Comparison of ENCODE assay signal across 29 mouse cellular contexts in genomic region chr14:79508662-79509305, GRCm38 (mm10). TPM values are rescaled to one million over a fixed set of nuclear protein-coding genes. Genes with fewer than 3 reads are reported as not detected.
DNase-seq lines count a peak whose midpoint lies in the region; ATAC-seq and TF ChIP-seq lines count a peak whose summit lies in the region.
"Had no signal": no experiment of that assay in that cellular context is flagged by ENCODE, and none has a peak within 500 bp of the region (broad histone marks: within the 10 kb centered on the region; RNA-seq: fewer than 3 reads in every experiment).

No protein-coding gene starts in this region.

- H3K27ac ChIP-seq in heart, adult 2 months: peak overlapping the region; percentile 78
- no peak overlapping the region for H3K27ac ChIP-seq in intestine, embryonic 15.5 days
- peak overlapping the region; percentile 19; the same call in 1 of the 2 replicates for H3K27ac ChIP-seq in liver, embryonic 11.5 days (ENCODE audit: low read depth, low read length)
- H3K27ac ChIP-seq in kidney, embryonic 14.5 days (ENCODE audit: low read depth, low read length): no peak overlapping the region
- no peak overlapping the region for H3K27ac ChIP-seq in kidney, adult 2 months (ENCODE audit: insufficient read depth, low read depth, low read length)
- H3K27ac ChIP-seq: heart, embryonic 15.5 days; hindbrain, embryonic 10.5 days; kidney, postnatal 0 days; neural tube, embryonic 12.5 days had no signal

- peaks cover 19% of the 10 kb centered on the region for H3K36me3 ChIP-seq in heart, adult 2 months (ENCODE audit: control insufficient read depth, insufficient read depth, low read length)
- H3K36me3 ChIP-seq in intestine, embryonic 15.5 days: no peaks in the 10 kb centered on the region
- no peaks in the 10 kb centered on the region for H3K36me3 ChIP-seq in liver, embryonic 11.5 days (ENCODE audit: control insufficient read depth, insufficient read depth, low read length)
- H3K36me3 ChIP-seq in kidney, embryonic 14.5 days (ENCODE audit: control insufficient read depth, insufficient read depth, low read length): no peaks in the 10 kb centered on the region
- no peaks in the 10 kb centered on the region for H3K36me3 ChIP-seq in kidney, adult 2 months (ENCODE audit: control insufficient read depth, insufficient read depth, low read length)
- H3K36me3 ChIP-seq: G1E; heart, embryonic 15.5 days; hindbrain, embryonic 10.5 days; limb, embryonic 12.5 days; neural tube, embryonic 12.5 days had no signal

- H3K4me3 ChIP-seq in heart, adult 2 months: peak overlapping the region; percentile 23; the same call in 1 of the 2 replicates
- H3K4me3 ChIP-seq in intestine, embryonic 15.5 days (replicated peaks): no peak overlapping the region
- no peak overlapping the region for H3K4me3 ChIP-seq in liver, embryonic 11.5 days (ENCODE audit: low read depth, low read length)
- H3K4me3 ChIP-seq in kidney, embryonic 14.5 days (ENCODE audit: low read length): no peak overlapping the region
- no peak overlapping the region for H3K4me3 ChIP-seq in kidney, adult 2 months (ENCODE audit: insufficient read depth, low read depth, low read length)
- H3K4me3 ChIP-seq: heart, embryonic 15.5 days; hindbrain, embryonic 10.5 days; limb, embryonic 12.5 days; neural tube, embryonic 12.5 days had no signal

- no peak overlapping the region for H3K9ac ChIP-seq in heart, adult 2 months (ENCODE audit: low read depth, low read length)
- no peak overlapping the region for H3K9ac ChIP-seq in intestine, embryonic 15.5 days
- H3K9ac ChIP-seq in liver, embryonic 11.5 days (ENCODE audit: low read depth, low read length): no peak overlapping the region
- H3K9ac ChIP-seq in kidney, embryonic 14.5 days (ENCODE audit: low read depth, low read length): no peak overlapping the region
- H3K9ac ChIP-seq: heart, embryonic 15.5 days; limb, embryonic 12.5 days; neural tube, embryonic 12.5 days had no signal

- no peak for TF ChIP-seq CTCF in heart, adult 2 months (IDR thresholded peaks at IDR 0.05)
- TF ChIP-seq CTCF in kidney, adult 2 months (conservative IDR thresholded peaks at IDR 0.05; ENCODE audit: insufficient read depth, insufficient read length, low read depth, low read length): no peak

- H3K27me3 ChIP-seq in heart, adult 2 months (ENCODE audit: control insufficient read depth, insufficient read depth, low read length): no peaks in the 10 kb centered on the region
- H3K27me3 ChIP-seq in intestine, embryonic 15.5 days (replicated peaks): no peaks in the 10 kb centered on the region
- H3K27me3 ChIP-seq in liver, embryonic 11.5 days (replicated peaks; ENCODE audit: control insufficient read depth, insufficient read depth, low read length): no peaks in the 10 kb centered on the region
- no peaks in the 10 kb centered on the region for H3K27me3 ChIP-seq in kidney, embryonic 14.5 days (ENCODE audit: control insufficient read depth, insufficient read depth, low read length)
- H3K27me3 ChIP-seq in kidney, adult 2 months (replicated peaks; ENCODE audit: control insufficient read depth, insufficient read depth, low read length): no peaks in the 10 kb centered on the region
- H3K27me3 ChIP-seq: CH12.LX; heart, embryonic 15.5 days; limb, embryonic 12.5 days; neural tube, embryonic 12.5 days; Patski had no signal

- H3K4me2 ChIP-seq in intestine, embryonic 15.5 days (replicated peaks): no peak overlapping the region
- H3K4me2 ChIP-seq in liver, embryonic 11.5 days: no peak overlapping the region
- no peak overlapping the region for H3K4me2 ChIP-seq in kidney, embryonic 14.5 days (replicated peaks; ENCODE audit: low read depth, low read length)
- H3K4me2 ChIP-seq: heart, embryonic 15.5 days; limb, embryonic 12.5 days; neural tube, embryonic 12.5 days had no signal

- no peak for TF ChIP-seq EP300 in heart, adult 2 months (IDR thresholded peaks at IDR 0.05; ENCODE audit: insufficient read depth, low read depth, low read length)

- WGBS in heart, adult 2 months: 55% methylated on average over 9 of the region's 9 CpGs
- WGBS in intestine, embryonic 15.5 days: 69% methylated on average over 9 of the region's 9 CpGs
- WGBS in liver, embryonic 11.5 days: 69% methylated on average over 9 of the region's 9 CpGs
- WGBS in kidney, embryonic 14.5 days: 75% methylated on average over 9 of the region's 9 CpGs
- 45% methylated on average over 9 of the region's 9 CpGs for WGBS in kidney, adult 2 months

- H3K9me3 ChIP-seq in intestine, embryonic 15.5 days: no peaks in the 10 kb centered on the region
- H3K9me3 ChIP-seq in liver, embryonic 11.5 days (ENCODE audit: control insufficient read depth, low read length): no peaks in the 10 kb centered on the region
- no peaks in the 10 kb centered on the region for H3K9me3 ChIP-seq in kidney, embryonic 14.5 days (ENCODE audit: control insufficient read depth, low read length)
- H3K9me3 ChIP-seq: G1E; heart, embryonic 15.5 days; hindbrain, embryonic 10.5 days; limb, embryonic 12.5 days; neural tube, embryonic 12.5 days had no signal

- DNase-seq in heart, adult 2 months: no peak
- DNase-seq in heart, postnatal 36 days: no peak
- DNase-seq in liver, embryonic 11.5 days (ENCODE audit: low spot score): no peak
- no peak for DNase-seq in spleen, adult 18-20 months
- no peak for DNase-seq in kidney, adult 2 months
- DNase-seq: adrenal gland, adult 8-10 months; cerebellum, adult 2 months; cerebellum, postnatal 36 days; embryo, embryonic 11 days; gastrocnemius, postnatal 25 days; kidney, adult 11 months; lung, adult 2 months; lung, postnatal 14 days; midbrain, embryonic 14.5 days; right cerebral cortex, postnatal 14 days; thymus, postnatal 25 days had no signal

- intact Hi-C loops in heart, adult 2 months (cut with DNase I): no loop called here
- intact Hi-C loops in heart, postnatal 36 days (cut with DNase I): loop anchor here (2.0 kb wide), 1 partner anchor 54 kb away; no protein-coding TSS in a partner anchor

- H3K79me2 ChIP-seq in heart, adult 2 months (replicated peaks; ENCODE audit: control insufficient read depth, insufficient read depth, low read length): 0 out of 2 replicates have a peak, but pooled peaks cover 2% of the 10 kb centered on the region

- peaks cover 15% of the 10 kb centered on the region for H3K4me1 ChIP-seq in heart, adult 2 months (ENCODE audit: control insufficient read depth, insufficient read depth, low read length)
- peaks cover 16% of the 10 kb centered on the region; the same call in 1 of the 2 replicates for H3K4me1 ChIP-seq in intestine, embryonic 15.5 days (replicated peaks)
- peaks cover 18% of the 10 kb centered on the region for H3K4me1 ChIP-seq in liver, embryonic 11.5 days (replicated peaks; ENCODE audit: control insufficient read depth, insufficient read depth, low read length)
- no peaks in the 10 kb centered on the region for H3K4me1 ChIP-seq in kidney, embryonic 14.5 days (ENCODE audit: control insufficient read depth, insufficient read depth, low read length)
- H3K4me1 ChIP-seq in kidney, adult 2 months (ENCODE audit: control insufficient read depth, insufficient read depth, low read length): peaks cover 19% of the 10 kb centered on the region
- H3K4me1 ChIP-seq: neural tube, embryonic 12.5 days had no signal

- 0 out of 2 replicates have a peak, but pooled peaks have one; percentile 39 for ATAC-seq in intestine, embryonic 15.5 days
- ATAC-seq in liver, embryonic 11.5 days (replicated peaks; ENCODE audit: low FRiP score): no peak
- 0 out of 2 replicates have a peak, but pooled peaks have one; percentile 12 for ATAC-seq in megakaryocyte-erythroid progenitor cell, adult 5-6 weeks (replicated peaks; ENCODE audit: low FRiP score, low TSS enrichment, poor library complexity, severe bottlenecking)
- no peak for ATAC-seq in kidney, embryonic 14.5 days (ENCODE audit: low FRiP score, low TSS enrichment)
- ATAC-seq: forebrain, embryonic 14.5 days; hindbrain, embryonic 16.5 days; Patski had no signal

- TF ChIP-seq POLR2A in heart, adult 2 months (IDR thresholded peaks at IDR 0.05; ENCODE audit: insufficient read depth, low read depth, low read length): no peak
- no peak for TF ChIP-seq POLR2A in kidney, adult 2 months (IDR thresholded peaks at IDR 0.05; ENCODE audit: low read depth, low read length)

RNA-seq across cellular contexts. Expression of gene Wbp4, which starts 27.5 kb away (rescaled TPM):
- total RNA-seq in heart, adult 2 months (2021): 10 to 100 TPM; 22.0 to 22.7 TPM
- 3.7 and 7.0 TPM in 2 replicates for polyA plus RNA-seq in heart, adult 2 months (2012; rRNA removed)
- 10 to 100 TPM; 20.7 to 22.0 TPM for total RNA-seq in heart, postnatal 36 days (2021)
- polyA plus RNA-seq in intestine, embryonic 15.5 days (2015; fragmentation: Nextera tagmentation; extraction: Ambion mirVana): 30.9 and 33.8 TPM in 2 replicates
- 35.8 and 38.7 TPM in 2 replicates for polyA plus RNA-seq in liver, embryonic 11.5 days (2014; fragmentation: Nextera tagmentation; extraction: Ambion mirVana)
- total RNA-seq in megakaryocyte-erythroid progenitor cell, adult 5-6 weeks (2014; fragmentation: Nextera tagmentation): 26.9 and 33.8 TPM in 2 replicates
- 57.3 and 94.9 TPM in 2 replicates for total RNA-seq in megakaryocyte-erythroid progenitor cell, adult 5-6 weeks (2017)
- 47.1 and 64.8 TPM in 2 replicates for polyA plus RNA-seq in kidney, embryonic 14.5 days (2014; fragmentation: Nextera tagmentation; extraction: Ambion mirVana)
- polyA plus RNA-seq in kidney, adult 2 months (2012; rRNA removed): 4.7 and 5.0 TPM in 2 replicates

RNA-seq across cellular contexts. Expression of gene Elf1, which starts 27.8 kb away (rescaled TPM):
- 10 to 100 TPM; 13.3 to 13.7 TPM for total RNA-seq in heart, adult 2 months (2021)
- 6.6 and 11.3 TPM in 2 replicates for polyA plus RNA-seq in heart, adult 2 months (2012; rRNA removed)
- total RNA-seq in heart, postnatal 36 days (2021): 10 to 100 TPM; 13.8 to 17.4 TPM
- 26.1 and 27.0 TPM in 2 replicates for polyA plus RNA-seq in intestine, embryonic 15.5 days (2015; fragmentation: Nextera tagmentation; extraction: Ambion mirVana)
- 22.7 and 25.3 TPM in 2 replicates for polyA plus RNA-seq in liver, embryonic 11.5 days (2014; fragmentation: Nextera tagmentation; extraction: Ambion mirVana)
- total RNA-seq in megakaryocyte-erythroid progenitor cell, adult 5-6 weeks (2014; fragmentation: Nextera tagmentation): 51.9 and 58.5 TPM in 2 replicates
- total RNA-seq in megakaryocyte-erythroid progenitor cell, adult 5-6 weeks (2017): 111 and 178 TPM in 2 replicates
- 13.9 and 18.5 TPM in 2 replicates for polyA plus RNA-seq in kidney, embryonic 14.5 days (2014; fragmentation: Nextera tagmentation; extraction: Ambion mirVana)
- polyA plus RNA-seq in kidney, adult 2 months (2012; rRNA removed): 15.3 and 15.4 TPM in 2 replicates

RNA-seq across cellular contexts. Expression of gene Kbtbd6, which starts 57.1 kb away (rescaled TPM):
- total RNA-seq in heart, adult 2 months (2021): under 1 TPM; 0.10 to 0.14 TPM
- polyA plus RNA-seq in heart, adult 2 months (2012; rRNA removed): 0.08 and 0.20 TPM in 2 replicates
- under 1 TPM; 0.16 to 0.17 TPM for total RNA-seq in heart, postnatal 36 days (2021)
- 2.6 and 2.9 TPM in 2 replicates for polyA plus RNA-seq in intestine, embryonic 15.5 days (2015; fragmentation: Nextera tagmentation; extraction: Ambion mirVana)
- 4.1 and 4.3 TPM in 2 replicates for polyA plus RNA-seq in liver, embryonic 11.5 days (2014; fragmentation: Nextera tagmentation; extraction: Ambion mirVana)
- 3.3 and 4.0 TPM in 2 replicates for total RNA-seq in megakaryocyte-erythroid progenitor cell, adult 5-6 weeks (2014; fragmentation: Nextera tagmentation)
- total RNA-seq in megakaryocyte-erythroid progenitor cell, adult 5-6 weeks (2017): 4.4 and 5.1 TPM in 2 replicates
- polyA plus RNA-seq in kidney, embryonic 14.5 days (2014; fragmentation: Nextera tagmentation; extraction: Ambion mirVana): 2.9 and 3.2 TPM in 2 replicates
- polyA plus RNA-seq in kidney, adult 2 months (2012; rRNA removed): 0.14 and 0.15 TPM in 2 replicates
- total RNA-seq: gastrocnemius, postnatal 25 days had no signal

Comparison
In these comparisons a context has a peak if more than half of its experiments do, and no peak if none do; other contexts are left out.
1. H3K27ac ChIP-seq: peak in heart, adult 2 months (single experiment) and liver, embryonic 11.5 days (single experiment); none in intestine, embryonic 15.5 days (single experiment), kidney, embryonic 14.5 days (single experiment) and kidney, adult 2 months (single experiment).
2. ATAC-seq: peak in intestine, embryonic 15.5 days (single experiment) and megakaryocyte-erythroid progenitor cell, adult 5-6 weeks (single experiment); none in liver, embryonic 11.5 days (single experiment) and kidney, embryonic 14.5 days (single experiment).